Comparison of ENCODE assay signal across 31 mouse cellular contexts in the genomic region with DNA sequence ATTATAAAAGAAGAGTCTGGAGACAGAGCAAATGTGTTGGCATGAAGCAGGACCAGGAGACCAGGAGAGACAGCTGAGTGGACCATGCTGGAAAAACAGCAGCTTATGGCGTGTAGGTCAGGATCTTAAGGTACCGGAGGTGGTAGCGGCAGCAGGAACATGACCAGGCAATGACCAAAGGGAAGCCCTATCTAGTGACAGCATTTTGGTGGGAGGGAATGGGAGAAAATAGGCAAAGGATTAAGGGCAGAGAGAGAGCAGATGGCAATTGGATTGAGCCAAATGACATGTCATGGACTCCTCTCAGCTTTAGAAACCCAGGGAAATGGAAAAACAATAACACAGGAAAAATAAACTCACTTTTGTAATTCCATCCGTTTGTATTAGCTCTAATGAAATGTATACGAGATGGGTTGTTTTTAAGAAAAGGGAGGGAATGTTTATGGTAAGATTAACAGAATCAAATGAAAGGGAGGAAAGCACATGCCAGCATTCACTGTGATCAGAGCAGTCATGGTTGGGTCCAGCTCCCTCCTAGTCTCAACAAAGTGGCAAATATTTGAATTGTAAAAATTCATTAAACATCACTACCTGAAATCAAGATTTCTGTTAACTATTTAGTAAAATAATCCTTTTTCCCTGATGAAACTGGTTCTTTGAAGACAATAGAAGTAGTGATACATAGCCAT. TPM values are rescaled to one million over a fixed set of nuclear protein-coding genes. Genes with fewer than 3 reads are reported as not detected.
DNase-seq lines count a peak whose midpoint lies in the region; ATAC-seq lines count a peak whose summit lies in the region.
"Had no signal": no experiment of that assay in that cellular context is flagged by ENCODE, and none has a peak within 500 bp of the region (broad histone marks: within the 10 kb centered on the region; RNA-seq: fewer than 3 reads in every experiment).

No protein-coding gene starts in this region.

- H3K27ac ChIP-seq in hindbrain, embryonic 11.5 days (ENCODE audit: low read depth, low read length): no peak overlapping the region
- H3K27ac ChIP-seq: embryonic facial prominence, embryonic 10.5 days; embryonic facial prominence, embryonic 15.5 days; heart, embryonic 10.5 days; heart, embryonic 15.5 days; hindbrain, embryonic 12.5 days; liver, embryonic 14.5 days; neural tube, embryonic 15.5 days; stomach, embryonic 15.5 days had no signal

- peak; percentile 98 for ATAC-seq in cerebellum, adult (ENCODE audit: insufficient number of reproducible peaks, low FRiP score, low TSS enrichment)
- ATAC-seq in hindbrain, embryonic 11.5 days (ENCODE audit: low FRiP score): no peak
- no peak for ATAC-seq in erythroblast, adult 5-6 weeks (replicated peaks; ENCODE audit: low FRiP score, poor library complexity, severe bottlenecking)
- ATAC-seq: activated CD4-positive, CD25-positive, alpha-beta regulatory T cell, adult 4 months; forebrain, embryonic 14.5 days; intestine, embryonic 16.5 days had no signal

- H3K4me3 ChIP-seq in hindbrain, embryonic 11.5 days (ENCODE audit: low read depth, low read length): no peak overlapping the region
- H3K4me3 ChIP-seq: embryonic facial prominence, embryonic 10.5 days; embryonic facial prominence, embryonic 15.5 days; heart, embryonic 10.5 days; heart, embryonic 15.5 days; hindbrain, embryonic 12.5 days; neural tube, embryonic 15.5 days; stomach, embryonic 15.5 days had no signal

- no peaks in the 10 kb centered on the region for H3K9me3 ChIP-seq in hindbrain, embryonic 11.5 days (ENCODE audit: control insufficient read depth, low read length)
- H3K9me3 ChIP-seq: embryonic facial prominence, embryonic 10.5 days; embryonic facial prominence, embryonic 15.5 days; heart, embryonic 10.5 days; heart, embryonic 15.5 days; neural tube, embryonic 15.5 days; stomach, embryonic 15.5 days had no signal

- no peak overlapping the region for H3K9ac ChIP-seq in hindbrain, embryonic 11.5 days (ENCODE audit: low read depth, low read length)
- H3K9ac ChIP-seq: embryonic facial prominence, embryonic 15.5 days; heart, embryonic 15.5 days; hindbrain, embryonic 12.5 days; liver, embryonic 14.5 days; lung, embryonic 14.5 days; neural tube, embryonic 15.5 days; stomach, embryonic 15.5 days had no signal

- no peak for DNase-seq in cerebellum, postnatal 4 days (ENCODE audit: low spot score in 2 of 2)
- DNase-seq in layer of hippocampus, adult 18-20 months (ENCODE audit: low spot score in 2 of 2): peak; percentile 3 to 26
- DNase-seq in layer of hippocampus, postnatal 10 days (ENCODE audit: low spot score in 2 of 2): no peak
- peak; percentile 88 for DNase-seq in cerebellum, adult 9-10 months
- peak; percentile 32 to 52 for DNase-seq in cerebellum, postnatal 36 days
- DNase-seq in hindbrain, embryonic 11.5 days (ENCODE audit: low spot score): no peak
- DNase-seq: adrenal gland, adult 2 months; adrenal gland, postnatal 36 days; gastrocnemius, postnatal 14 days; heart, adult 11 months; kidney, adult 9 months; liver; lung, postnatal 14 days; midbrain, embryonic 14.5 days; retina, postnatal 1 day; right cerebral cortex, postnatal 14 days had no signal

- H3K36me3 ChIP-seq in hindbrain, embryonic 11.5 days (ENCODE audit: control insufficient read depth, insufficient read depth, low read length): no peaks in the 10 kb centered on the region
- H3K36me3 ChIP-seq: embryonic facial prominence, embryonic 10.5 days; embryonic facial prominence, embryonic 15.5 days; heart, embryonic 10.5 days; heart, embryonic 15.5 days; hindbrain, embryonic 12.5 days; neural tube, embryonic 15.5 days; stomach, embryonic 15.5 days had no signal

- H3K27me3 ChIP-seq in hindbrain, embryonic 11.5 days (ENCODE audit: control insufficient read depth, insufficient read depth, low read length): no peaks in the 10 kb centered on the region
- H3K27me3 ChIP-seq: CH12.LX; embryonic facial prominence, embryonic 15.5 days; heart, embryonic 15.5 days; hindbrain, embryonic 12.5 days; neural tube, embryonic 15.5 days; stomach, embryonic 15.5 days had no signal

- no peaks in the 10 kb centered on the region for H3K4me1 ChIP-seq in hindbrain, embryonic 11.5 days (replicated peaks; ENCODE audit: control insufficient read depth, insufficient read depth, low read length)
- H3K4me1 ChIP-seq: embryonic facial prominence, embryonic 15.5 days; heart, embryonic 10.5 days; heart, embryonic 15.5 days; hindbrain, embryonic 12.5 days; stomach, embryonic 15.5 days had no signal

- no peak overlapping the region for H3K4me2 ChIP-seq in hindbrain, embryonic 11.5 days (replicated peaks; ENCODE audit: low read depth, low read length)
- H3K4me2 ChIP-seq: embryonic facial prominence, embryonic 15.5 days; heart, embryonic 15.5 days; hindbrain, embryonic 12.5 days; lung, embryonic 14.5 days; neural tube, embryonic 15.5 days; stomach, embryonic 15.5 days had no signal

- 86% methylated on average over 5 of the region's 5 CpGs for WGBS in hindbrain, embryonic 11.5 days

RNA-seq across cellular contexts. Expression of a gene that starts 48.3 kb away (rescaled TPM):
- 100 to 1,000 TPM; 126 to 133 TPM for total RNA-seq in layer of hippocampus, adult 18-20 months (2021)
- total RNA-seq in layer of hippocampus, postnatal 10 days (2021): 10 to 100 TPM; 71.3 to 90.3 TPM
- polyA plus RNA-seq in hindbrain, embryonic 11.5 days (2014; fragmentation: Nextera tagmentation; extraction: Ambion mirVana): 10.0 and 12.2 TPM in 2 replicates
- total RNA-seq in erythroblast, adult 5-6 weeks (2015; ENCODE audit: low replicate concordance): 51.8 and 59.8 TPM in 2 replicates
- total RNA-seq in erythroblast, adult 5-6 weeks (2017; ENCODE audit: low replicate concordance): 28.7 and 30.2 TPM in 2 replicates
- total RNA-seq: CH12.LX had no signal

Comparison
In these comparisons a context has a peak if more than half of its experiments do, and no peak if none do; other contexts are left out.
1. DNase-seq: peak in layer of hippocampus, adult 18-20 months (2 of 2), cerebellum, adult 9-10 months (single experiment) and cerebellum, postnatal 36 days (2 of 2); none in cerebellum, postnatal 4 days (0 of 2), layer of hippocampus, postnatal 10 days (0 of 2) and hindbrain, embryonic 11.5 days (single experiment).